Mouse (Mus musculus): ENCODE measurements around the gene Lrtm1.

Gene Lrtm1

DNA sequence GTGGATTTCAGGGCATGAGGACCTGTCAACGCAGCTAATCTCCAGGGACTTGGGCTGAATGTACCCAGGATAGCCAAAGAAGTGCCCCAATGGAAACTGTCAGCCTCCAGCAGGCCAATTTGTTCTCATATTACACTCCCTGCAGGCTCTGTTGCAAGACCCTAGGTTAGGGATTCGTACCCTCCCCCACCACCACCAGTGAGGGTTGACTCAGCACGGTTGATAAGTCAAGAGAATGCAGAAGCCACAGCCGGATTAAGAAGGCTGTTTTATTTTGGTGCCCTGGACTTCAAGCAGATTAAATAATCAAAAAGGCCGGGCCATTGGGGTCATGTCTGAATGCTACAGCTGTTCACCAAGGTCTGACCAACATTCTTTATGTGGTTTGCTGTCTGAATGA lies at the start of gene Lrtm1:
Gene Lrtm1, plus strand, starts transcription at position 326 of the 400 bp plus-strand sequence.
- no peak for DNase-seq

DNA sequence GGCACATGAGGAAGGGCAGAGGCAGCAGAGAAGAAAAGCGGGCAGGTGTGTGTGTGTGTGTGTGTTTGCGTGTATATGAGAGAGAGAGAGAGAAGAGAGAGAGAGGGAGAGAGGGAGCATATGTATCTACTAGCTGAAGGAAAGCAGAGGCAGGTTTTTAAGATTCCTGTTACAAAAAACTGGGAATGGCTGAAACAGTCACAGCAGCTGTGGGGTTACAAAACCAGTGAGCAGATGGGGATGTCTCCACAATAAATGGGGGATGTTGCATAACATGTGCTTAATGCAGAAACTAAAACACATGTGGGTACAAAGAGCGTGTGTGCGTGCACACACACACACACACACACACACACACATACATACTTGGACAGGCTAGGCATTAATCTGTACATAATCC lies 48.8 kb upstream of the Lrtm1 start:
- DNase-seq = no peak

DNA sequence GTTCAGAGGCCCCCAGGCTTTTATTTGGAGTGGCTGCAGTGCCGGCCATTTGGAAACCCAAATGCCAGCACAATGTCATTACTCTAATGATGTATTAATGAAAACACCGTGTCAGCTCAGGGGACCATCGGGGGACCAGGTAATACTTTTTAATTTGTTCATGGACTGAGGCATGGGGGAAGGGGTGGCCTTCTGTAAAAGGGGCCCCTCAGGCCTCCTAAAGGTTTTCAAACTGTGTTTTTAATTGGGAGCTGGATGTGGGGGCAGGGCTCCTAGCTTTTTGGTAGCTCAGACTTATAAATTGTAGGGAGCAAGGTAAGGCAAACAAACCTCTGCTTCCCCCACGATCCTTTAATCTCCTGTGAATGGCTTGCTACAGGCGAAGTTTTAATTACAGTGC lies 45.4 kb upstream of the Lrtm1 start:
- DNase-seq = no peak

DNA sequence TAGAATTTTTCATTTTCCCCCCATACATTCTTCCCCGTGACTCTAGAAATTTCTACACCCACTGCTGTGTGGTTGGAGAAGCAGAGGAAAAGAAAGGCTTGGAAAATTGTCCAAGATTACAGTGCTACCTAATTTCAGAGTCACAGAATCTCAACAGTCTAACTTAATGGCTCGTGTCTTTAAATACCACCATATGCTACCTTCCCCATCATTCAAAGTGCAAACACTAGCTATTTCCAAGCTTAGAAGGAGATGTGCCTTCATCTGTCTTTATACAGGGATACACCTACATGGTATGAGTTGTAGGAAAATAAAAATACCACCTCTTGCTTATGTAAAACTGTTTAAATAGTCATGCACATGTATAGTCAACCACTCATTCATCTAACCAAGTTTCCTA lies 38.8 kb upstream of the Lrtm1 start:
- no peak for DNase-seq

DNA sequence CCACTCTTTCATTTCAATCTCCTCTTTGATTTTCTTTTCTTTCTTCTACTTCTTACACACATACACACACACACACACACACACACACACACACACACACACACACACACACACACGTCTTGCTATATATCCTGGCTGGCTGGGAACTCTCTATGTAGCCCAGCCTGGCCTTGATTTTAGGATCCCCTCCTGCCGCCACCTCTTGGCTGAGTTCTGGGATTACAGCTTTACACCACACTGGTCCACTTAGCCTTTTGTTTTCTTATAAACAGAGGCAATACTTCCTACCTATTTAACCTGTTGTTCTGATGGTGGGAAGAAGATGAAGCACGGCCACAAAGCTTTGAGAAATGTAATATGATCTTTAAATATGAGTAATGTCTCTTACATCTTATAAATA lies 37.5 kb upstream of the Lrtm1 start:
- DNase-seq = no peak

DNA sequence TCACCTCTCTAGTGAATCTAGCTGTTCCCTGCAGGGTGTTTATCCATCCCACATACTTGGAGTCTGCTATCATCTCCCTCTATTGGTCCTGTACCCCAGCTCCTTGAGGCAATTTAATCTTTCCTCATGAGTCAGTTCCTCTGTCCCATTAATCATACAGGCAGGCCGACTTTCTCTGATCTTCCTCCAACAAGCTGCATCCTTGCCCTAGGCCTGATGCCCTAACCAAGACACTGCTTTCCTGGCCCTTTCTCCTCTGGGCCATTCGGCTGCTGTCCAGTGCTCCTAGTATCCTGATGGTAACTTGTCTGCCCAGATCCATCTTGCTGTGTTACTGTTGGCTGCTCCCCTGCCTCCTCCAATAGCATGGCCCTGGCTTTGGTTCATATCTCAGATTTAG lies 33.7 kb upstream of the Lrtm1 start:
- DNase-seq = no peak

DNA sequence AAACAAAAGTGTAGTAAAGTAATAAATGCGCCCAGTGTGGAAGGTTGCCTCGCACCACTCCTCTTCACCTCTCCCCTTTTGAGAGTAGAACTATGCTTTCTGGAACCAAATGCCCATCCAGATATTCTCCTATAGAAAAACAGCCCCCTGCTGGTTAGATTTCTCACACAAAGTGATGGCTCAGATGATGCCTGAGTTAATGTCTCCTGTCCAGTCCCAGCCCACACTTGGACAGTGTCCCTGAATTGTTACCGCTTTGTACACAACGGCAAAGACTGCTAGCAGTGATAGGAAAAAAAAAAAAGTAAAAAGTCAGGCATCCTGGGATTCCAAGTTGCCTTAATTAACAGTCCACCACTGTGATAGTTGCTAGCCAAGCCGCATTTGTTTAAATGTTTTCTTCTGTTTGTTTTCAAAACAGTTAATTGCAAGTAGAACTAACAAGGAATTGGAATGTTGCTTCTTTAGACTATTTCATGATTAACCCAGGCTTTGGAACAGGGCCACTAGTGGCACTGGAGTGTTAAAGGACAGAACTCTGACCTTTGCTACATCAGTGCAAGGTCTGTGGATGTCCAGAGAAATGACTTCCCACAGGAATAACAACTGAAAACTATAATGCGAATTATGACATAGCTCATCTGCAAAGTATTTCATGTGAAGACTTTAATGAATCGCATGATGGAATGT lies 29.7 kb upstream of the Lrtm1 start:
- DNase-seq = no peak

DNA sequence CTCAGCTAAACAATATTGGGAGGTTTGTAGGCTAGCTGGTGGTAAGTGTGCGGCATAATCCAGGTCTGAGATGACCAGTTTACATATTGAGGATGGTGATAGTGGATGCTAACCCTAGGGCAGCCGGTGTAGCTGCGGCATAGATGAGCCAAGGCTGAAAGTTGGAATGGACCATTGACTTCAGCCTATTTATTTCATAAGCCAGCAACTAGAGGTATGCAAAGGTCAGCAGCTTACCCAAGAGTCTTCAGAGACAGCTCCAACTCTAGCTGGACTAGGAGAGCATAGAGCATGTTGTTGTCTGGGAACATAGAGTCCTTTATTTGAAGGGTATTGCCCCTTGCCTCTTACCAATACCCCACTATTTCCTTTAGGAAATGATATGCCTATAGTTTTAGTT lies 21.4 kb upstream of the Lrtm1 start:
- DNase-seq = no peak

DNA sequence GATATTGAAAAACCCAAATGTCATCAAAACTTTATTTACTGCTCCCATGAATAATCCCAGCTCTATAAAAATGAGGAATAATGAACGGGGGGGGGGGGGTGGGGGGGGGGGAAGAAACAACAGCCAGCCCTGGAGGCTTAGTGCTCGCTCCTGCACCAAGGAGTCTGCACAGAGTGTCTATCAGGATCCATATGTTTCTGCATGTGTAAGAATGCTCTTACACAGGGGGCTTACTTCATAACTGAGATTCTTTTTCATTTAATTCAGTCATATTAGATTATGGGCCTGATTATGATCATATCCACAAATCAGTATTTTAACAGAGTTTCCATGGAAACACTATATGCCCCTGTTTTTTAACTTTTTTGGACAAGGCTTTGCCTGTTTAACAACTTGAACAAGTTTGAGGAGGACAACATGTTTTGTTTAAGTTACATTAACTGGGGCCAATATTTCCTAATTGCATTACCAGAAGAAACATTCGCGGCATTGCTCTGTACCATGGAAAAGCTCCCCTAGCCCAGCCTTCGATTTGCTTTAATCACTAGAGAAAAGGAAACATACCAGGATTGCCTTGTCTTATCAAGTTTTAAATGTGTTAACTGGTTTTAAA lies 12.7 kb upstream of the Lrtm1 start:
- DNase-seq = no peak

DNA sequence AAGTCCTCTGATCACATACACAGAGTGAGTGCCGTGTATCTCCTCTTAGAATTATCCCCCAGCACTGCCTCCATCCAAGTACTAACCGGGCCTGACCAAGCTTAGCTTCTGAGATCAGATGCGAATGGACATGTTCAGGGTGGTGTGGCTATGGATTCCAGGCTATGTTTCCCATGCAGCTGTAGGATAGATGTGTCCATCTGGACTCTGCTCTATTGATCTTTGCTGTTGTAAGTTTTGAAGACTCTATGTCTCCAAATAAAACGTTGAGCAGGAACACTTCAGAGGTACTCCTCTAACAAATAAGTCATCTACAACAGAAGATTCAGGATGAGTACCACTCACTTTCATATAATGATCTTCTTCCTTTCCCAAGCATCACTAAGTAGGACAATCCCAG lies 8.4 kb upstream of the Lrtm1 start:
- no peak for DNase-seq

DNA sequence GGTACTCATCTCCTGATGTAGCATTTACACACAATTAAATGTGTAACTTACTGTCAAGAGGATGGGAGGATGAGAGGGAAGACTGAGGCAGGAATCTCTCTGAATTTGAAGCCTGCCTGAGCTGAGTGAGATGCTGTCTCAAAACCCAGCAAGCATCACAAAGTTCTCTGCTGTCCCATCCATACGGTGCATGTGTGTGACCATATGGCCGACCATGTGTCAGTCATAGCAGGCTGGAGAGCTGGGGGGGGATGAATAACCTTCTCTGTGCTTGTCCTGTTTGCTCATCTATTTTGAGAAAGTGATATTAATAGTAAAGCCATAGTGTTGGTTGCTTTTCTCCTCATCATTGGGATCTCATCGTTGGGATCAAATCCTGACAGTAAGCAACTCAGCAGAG lies 4.8 kb upstream of the Lrtm1 start:
- no peak for DNase-seq

DNA sequence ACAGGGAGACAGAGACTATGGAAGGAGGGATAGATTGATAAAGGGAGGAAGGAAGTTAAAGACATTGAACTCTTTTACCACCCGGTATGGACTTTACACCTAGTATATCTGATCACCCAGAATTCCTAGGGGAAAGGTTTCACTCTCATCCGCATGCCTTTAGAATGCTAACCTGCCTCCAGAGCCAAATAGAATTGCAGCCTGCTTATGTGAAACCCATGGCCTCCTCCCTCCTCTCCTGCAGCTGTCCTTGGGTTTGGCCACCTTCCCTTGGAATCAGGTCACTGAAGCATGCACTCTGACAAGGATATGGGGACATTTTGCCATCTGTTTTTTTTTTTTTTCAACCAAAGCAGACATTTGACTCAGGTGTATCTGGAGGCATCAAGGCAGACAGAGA lies 3.3 kb upstream of the Lrtm1 start:
- DNase-seq = no peak

DNA sequence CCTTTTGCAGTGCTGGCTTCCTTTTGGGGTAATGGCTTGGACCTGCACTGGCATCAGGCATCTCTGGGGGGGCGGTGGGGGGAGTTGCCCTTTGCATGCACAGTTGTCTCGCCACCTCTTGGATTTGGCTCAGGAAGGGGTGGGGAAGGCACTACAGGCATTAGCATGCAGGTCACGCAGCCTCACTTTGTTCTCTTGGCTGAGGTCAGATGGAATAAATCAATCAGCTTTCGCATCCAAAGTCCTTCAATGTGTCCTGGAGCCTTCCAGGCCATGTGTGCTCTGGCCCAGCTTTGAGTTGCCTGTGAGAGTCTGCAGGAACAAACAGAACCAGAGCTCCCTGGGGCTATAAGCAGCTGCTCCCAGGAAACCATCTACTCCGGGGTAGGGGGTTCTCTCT lies 2.1 kb upstream of the Lrtm1 start:
- DNase-seq = no peak

DNA sequence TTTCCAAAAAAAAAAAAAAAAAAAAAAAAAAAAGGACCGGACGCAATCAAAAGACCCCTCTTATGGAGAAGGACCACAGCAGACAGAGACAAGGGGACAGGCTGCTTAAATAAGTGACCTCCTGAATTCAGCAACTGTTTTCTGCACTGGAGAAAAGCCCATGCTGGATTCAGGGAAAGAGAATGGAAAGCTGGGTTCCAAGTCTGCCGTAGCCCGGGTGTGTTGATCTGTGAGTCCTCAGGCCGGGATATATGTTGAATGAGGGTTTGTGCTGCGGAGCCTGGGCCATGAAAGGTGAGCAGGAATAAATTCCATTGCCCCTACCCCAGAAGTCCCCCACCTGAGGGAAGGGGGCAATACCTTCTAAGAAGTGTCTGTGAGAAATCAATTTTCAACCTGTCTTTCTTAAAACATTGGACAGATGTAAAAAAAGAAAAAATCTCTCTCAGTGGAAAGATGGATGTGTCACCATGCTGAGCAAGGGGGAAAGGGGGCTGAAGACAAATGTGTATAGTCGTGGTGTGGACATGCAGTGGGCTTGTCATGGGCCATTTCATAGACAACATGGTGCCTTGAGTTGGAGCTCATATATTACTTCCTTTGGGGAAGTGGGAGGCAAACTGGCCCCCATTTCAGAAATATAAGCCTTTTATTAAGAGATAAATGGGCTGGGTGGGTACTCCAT lies 450 bp downstream of the Lrtm1 start:
- no peak for DNase-seq

DNA sequence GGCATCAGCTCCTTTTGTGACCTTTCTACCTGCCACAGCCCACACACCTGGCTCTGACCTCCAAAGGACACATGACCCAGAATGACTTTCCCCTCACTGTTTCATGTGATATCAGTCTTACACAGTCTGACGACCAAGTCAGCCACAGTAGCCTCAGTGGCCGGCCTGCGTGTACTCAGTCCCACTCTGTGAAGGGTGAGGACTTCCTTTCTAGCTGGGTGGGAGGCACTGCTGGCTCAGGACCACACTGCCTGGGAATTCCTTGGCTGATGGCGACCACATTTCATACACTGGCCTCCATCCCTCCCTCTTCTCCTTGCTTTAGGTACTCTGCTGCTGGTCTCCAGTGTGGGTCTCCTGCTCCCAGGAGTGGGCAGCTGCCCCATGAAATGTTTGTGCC lies 3.3 kb downstream of the Lrtm1 start:
- no peak for DNase-seq

DNA sequence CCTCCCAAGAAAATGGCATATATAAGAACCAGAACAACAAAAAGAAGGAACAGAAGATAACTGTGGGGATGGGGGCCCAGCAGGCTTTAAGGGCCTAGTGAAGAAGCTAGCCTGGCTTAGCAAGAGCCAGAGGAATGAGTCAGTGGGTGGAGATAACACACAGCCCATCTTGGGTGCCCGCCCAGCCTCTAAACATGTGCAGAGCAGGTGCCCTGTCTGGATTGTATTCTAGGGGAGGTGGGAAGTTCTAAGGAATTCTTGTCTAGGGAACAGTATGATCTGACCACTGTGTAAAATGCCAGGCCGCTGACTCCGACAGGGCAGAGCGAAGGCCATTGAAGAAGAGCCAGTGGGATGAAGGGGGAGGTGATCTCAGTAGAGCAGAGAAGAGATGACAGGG lies 5.2 kb downstream of the Lrtm1 start:
- no peak for DNase-seq

DNA sequence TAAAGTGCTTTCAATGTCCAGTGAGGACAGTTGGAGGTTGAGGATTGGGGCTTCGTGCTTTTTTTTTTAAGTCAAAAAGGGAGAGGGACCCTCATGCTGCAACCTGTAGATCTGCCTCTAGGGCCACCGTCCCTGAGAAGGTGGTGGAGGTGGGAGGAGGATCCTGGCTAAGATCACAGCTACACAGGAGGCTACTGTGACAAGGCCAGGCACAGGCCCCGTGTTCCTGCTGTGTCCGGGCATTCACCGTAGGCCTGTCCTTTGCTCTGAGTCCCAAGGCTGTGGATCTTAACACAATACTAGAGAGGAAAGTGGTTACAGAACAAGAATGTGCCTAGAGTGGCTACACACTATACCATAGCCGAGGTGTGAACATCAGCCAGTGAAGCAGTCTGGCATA lies 7.3 kb downstream of the Lrtm1 start:
- no peak for DNase-seq

DNA sequence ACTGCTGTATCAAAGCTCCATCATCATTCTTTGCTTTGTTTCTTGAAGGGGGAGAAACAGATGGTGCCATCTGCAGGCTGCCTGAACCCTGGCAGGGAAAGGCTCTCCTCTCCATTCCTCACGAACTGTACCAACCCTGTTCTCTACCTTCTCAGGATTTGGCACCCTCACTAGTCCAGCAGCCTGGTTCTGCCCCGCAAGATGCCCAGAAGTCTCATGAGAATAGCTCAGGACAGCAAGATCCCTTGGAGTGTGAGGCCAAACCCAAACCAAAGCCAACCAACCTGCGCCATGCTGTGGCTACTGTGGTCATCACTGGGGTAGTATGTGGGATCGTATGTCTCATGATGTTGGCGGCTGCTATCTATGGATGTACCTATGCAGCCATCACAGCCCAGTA lies 9.3 kb downstream of the Lrtm1 start:
- DNase-seq = no peak

DNA sequence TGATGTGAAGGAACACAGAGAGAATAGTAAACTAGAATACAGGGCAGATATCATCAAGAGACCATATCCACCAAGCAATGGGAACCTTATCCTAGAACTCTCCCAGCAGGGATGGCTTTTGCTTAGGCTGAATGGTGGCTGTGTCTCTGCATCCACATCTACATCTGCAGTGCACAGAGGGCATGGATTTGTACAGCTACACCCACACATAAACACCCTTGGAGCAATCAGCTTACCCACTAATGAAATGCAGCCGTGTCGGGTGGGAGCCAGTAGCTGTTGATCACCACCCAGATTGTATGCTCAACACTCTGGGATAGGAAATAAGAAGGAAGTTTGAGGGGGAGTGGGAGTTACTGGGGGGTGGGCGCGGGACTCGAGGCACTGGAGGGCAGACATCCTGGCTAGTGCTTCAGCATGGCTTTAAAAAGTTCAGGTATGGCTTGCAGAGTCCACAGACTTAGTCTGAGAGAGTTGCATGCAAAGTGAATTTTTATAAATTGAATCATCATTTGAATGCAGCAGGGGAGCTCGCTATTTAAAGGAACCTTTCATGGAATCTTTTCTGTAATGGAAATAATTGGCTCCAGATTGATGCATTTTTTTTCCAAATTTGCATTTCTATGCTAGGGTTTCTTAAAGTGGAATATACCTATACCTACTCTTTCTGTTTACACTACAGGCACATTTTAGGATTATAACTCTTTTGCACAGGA lies 10.5 kb downstream of the Lrtm1 start:
- DNase-seq = no peak

DNA sequence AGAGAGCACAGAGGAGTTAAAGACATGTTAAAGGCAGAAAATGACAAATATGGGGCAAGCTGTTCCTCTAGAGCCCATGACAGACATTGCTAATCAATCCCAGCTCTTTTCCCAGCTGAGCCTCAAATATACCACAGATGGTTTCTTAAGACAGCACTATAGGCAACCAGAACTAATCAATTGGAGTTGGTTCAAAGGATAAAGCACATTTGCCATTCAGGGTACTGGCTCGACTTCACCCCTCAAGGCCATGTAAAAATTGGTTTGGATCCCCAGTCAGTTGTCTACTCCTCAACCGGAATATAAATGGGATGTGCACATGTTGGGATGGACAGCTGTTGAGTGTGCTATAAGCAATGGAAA lies 11.1 kb downstream of the Lrtm1 start:
- DNase-seq = no peak

DNA sequence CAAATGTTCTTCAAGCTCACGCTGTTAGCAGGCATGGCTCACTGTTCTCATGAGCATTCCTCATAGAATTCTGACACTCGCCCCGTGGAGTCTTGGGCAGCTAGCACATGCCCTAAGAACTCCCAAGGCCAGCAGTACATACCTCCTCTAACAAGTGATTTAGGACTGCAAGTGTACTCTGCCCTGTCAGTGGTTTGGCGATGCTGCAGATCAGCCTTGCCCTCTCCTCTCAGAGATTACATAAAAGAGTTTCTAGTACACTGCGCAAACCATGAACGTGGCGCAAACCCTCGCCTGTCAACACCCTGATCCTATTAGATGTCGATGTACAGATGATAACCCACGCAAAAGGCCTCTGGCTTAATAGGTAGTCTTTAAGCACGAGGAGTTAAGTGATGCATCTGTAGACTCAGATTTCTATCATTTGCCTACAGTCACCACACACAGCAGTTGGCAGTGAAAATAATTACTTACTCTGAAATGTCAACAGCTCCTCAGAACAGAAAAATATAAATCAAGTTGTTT lies 11.9 kb downstream of the Lrtm1 start:
- DNase-seq = no peak

DNA sequence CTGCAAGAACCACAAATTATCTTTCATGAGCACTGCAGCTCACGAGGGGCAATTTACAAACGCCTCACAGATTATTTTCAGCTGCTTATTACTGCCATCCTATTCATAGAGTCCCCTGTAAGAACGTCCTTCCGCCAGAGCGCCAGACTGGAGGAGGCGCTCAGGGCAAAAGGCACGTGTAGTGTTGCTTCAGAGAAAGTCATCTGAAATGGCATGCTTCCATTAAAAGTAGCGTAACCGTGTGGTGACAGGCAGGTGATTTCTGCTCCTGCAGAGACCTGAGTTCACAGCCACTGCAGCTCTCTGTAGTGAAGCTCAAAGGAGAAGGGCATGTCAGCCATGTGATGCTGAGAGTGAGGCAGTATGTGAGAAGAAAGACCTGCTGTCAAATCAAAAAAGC lies 12.5 kb downstream of the Lrtm1 start:
- DNase-seq = no peak

DNA sequence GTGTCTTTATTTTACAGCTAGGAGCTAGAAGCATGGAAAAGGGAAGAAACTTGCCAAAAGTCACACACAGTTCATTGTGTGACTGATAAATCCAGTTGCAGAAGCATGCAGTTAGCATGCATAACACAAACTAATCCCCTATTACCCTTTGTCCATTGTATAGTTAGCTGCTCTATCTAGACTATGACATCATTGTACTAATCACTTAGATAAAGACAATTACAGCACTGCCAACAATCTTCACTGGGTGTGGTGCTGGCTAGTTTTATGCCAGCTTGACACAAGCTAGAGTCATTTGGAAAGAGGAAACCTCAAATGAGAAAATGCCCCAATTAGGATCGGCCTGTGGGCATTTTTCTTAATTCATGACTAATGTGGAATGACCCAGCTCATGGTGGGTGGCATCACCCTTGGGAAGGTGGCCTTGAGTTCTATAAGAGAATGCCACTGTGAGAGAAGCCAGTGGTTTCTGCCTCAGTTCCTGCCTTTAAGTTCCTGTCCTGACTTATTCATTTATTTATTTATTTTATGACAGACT lies 13.9 kb downstream of the Lrtm1 start:
- no peak for DNase-seq

DNA sequence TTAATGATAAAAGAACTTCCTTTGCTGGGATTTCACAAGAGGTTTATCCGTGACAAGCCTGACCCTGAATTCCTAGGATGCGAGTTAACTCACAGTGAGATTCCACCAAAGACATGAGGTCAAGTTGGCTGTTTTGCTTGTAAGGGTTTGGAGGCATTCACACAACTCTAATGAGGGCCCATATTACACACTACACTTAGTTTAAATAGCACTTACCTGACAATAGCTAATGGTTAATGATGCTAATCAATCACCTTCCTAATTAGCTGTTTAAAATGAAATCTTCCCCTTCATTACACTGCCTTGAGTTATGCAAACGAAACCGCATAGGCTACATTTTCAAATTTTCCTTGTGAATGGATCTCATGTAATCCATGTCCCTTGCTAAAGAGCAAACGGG lies 20.2 kb downstream of the Lrtm1 start:
- no peak for DNase-seq

Data from thymus, postnatal 14 days (tissue).